Mouse (Mus musculus) erythroblast, embryonic 14.5 days (primary cell): ENCODE measurements around the gene Chst2.

Experiments used
- GATA1 ChIP-seq: IDR thresholded peaks from 2 replicates; pipeline ENCODE4 v1.6.1; 2012; ENCODE audit warnings: low read length, inconsistent platforms, mixed read lengths
- TAL1 ChIP-seq: IDR thresholded peaks from 3 replicates; pipeline ENCODE4 v1.6.1; 2012; ENCODE audit warnings: low read length, inconsistent platforms, mixed read lengths

DNA sequence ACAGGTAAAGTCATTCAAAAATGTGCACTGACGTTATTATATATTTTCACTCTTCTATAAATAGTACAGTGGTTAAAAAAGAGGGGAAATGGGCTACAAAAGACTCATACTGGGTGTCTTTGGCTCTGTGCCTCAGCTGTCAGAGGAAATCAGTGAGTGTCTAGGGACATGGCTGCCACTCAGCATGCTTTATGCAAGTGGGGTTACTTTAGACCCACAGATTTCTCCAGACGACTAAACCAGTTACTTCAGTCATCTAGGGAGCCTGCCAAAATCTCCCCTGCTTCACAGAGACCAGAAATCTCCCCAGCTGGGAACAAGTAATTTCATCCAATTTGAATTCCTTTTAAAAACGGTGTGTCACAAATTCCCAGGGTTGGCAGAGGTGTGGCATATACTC, 45.4 kb upstream of the Chst2 start:
- no peak for TF ChIP-seq GATA1
- no peak for TF ChIP-seq TAL1
